In genomic region chr5:142921074-142921459, GRCm38 (mm10) we compare ENCODE assay signal across 8 mouse cellular contexts. TPM values are rescaled to one million over a fixed set of nuclear protein-coding genes. Genes with fewer than 3 reads are reported as not detected.
DNase-seq lines count a peak whose midpoint lies in the region; ATAC-seq and TF ChIP-seq lines count a peak whose summit lies in the region.

No protein-coding gene starts in this region.

- H3K27ac ChIP-seq in forebrain, embryonic 10.5 days, result peak overlapping the region; percentile 32
- H3K27ac ChIP-seq in forebrain, embryonic 14.5 days (ENCODE audit: low read depth, low read length), result no peak overlapping the region
- H3K27ac ChIP-seq in lung, embryonic 14.5 days (ENCODE audit: low read depth), result peak overlapping the region; percentile 78
- no peak overlapping the region for H3K27ac ChIP-seq in limb, embryonic 13.5 days
- peak overlapping the region; percentile 96 for H3K27ac ChIP-seq in small intestine, adult 2 months (ENCODE audit: insufficient read depth, low read depth, low read length)
- no peak overlapping the region for H3K27ac ChIP-seq in hindbrain, embryonic 10.5 days

- H3K4me2 ChIP-seq in forebrain, embryonic 14.5 days (ENCODE audit: low read length), result no peak overlapping the region
- H3K4me2 ChIP-seq in lung, embryonic 14.5 days, result peak overlapping the region; percentile 19; the same call in 1 of the 2 replicates
- H3K4me2 ChIP-seq in limb, embryonic 13.5 days (replicated peaks), result no peak overlapping the region

- H3K36me3 ChIP-seq in forebrain, embryonic 10.5 days (replicated peaks), result no peaks in the 10 kb centered on the region
- no peaks in the 10 kb centered on the region for H3K36me3 ChIP-seq in forebrain, embryonic 14.5 days (ENCODE audit: control insufficient read depth, insufficient read depth, low read length)
- H3K36me3 ChIP-seq in lung, embryonic 14.5 days (ENCODE audit: insufficient read depth), result no peaks in the 10 kb centered on the region
- H3K36me3 ChIP-seq in limb, embryonic 13.5 days, result no peaks in the 10 kb centered on the region
- H3K36me3 ChIP-seq in small intestine, adult 2 months (ENCODE audit: control insufficient read depth, insufficient read depth, low read length), result no peaks in the 10 kb centered on the region
- no peaks in the 10 kb centered on the region for H3K36me3 ChIP-seq in hindbrain, embryonic 10.5 days

- DNase-seq in forebrain, embryonic 10.5 days (ENCODE audit: extremely low spot score, low spot score), result no peak
- DNase-seq in forebrain, embryonic 14.5 days (ENCODE audit: low spot score), result no peak
- DNase-seq in lung, embryonic 14.5 days, result no peak
- no peak for DNase-seq in lung, adult 18-20 months
- no peak for DNase-seq in hindbrain, embryonic 10.5 days (ENCODE audit: low spot score)
- no peak for DNase-seq in thymus, postnatal 10 days (ENCODE audit: low spot score in 2 of 2)

- H3K9me3 ChIP-seq in forebrain, embryonic 10.5 days, result 0 out of 2 replicates have a peak, but pooled peaks cover 3% of the 10 kb centered on the region
- no peaks in the 10 kb centered on the region for H3K9me3 ChIP-seq in forebrain, embryonic 14.5 days (replicated peaks; ENCODE audit: control insufficient read depth, low read length)
- H3K9me3 ChIP-seq in lung, embryonic 14.5 days (ENCODE audit: low read depth, low read length), result no peaks in the 10 kb centered on the region
- H3K9me3 ChIP-seq in limb, embryonic 13.5 days, result no peaks in the 10 kb centered on the region
- H3K9me3 ChIP-seq in hindbrain, embryonic 10.5 days, result no peaks in the 10 kb centered on the region

- H3K4me3 ChIP-seq in forebrain, embryonic 10.5 days, result no peak overlapping the region
- H3K4me3 ChIP-seq in forebrain, embryonic 14.5 days (ENCODE audit: low read depth, low read length), result no peak overlapping the region
- no peak overlapping the region for H3K4me3 ChIP-seq in lung, embryonic 14.5 days (ENCODE audit: low read depth, low read length)
- no peak overlapping the region for H3K4me3 ChIP-seq in limb, embryonic 13.5 days
- H3K4me3 ChIP-seq in small intestine, adult 2 months (ENCODE audit: low read depth, low read length), result no peak overlapping the region
- no peak overlapping the region for H3K4me3 ChIP-seq in hindbrain, embryonic 10.5 days

- peaks cover 16% of the 10 kb centered on the region for H3K4me1 ChIP-seq in forebrain, embryonic 10.5 days
- H3K4me1 ChIP-seq in forebrain, embryonic 14.5 days (ENCODE audit: control insufficient read depth, insufficient read depth, low read length), result no peaks in the 10 kb centered on the region
- H3K4me1 ChIP-seq in lung, embryonic 14.5 days (ENCODE audit: insufficient read depth), result peaks cover 11% of the 10 kb centered on the region; the same call in 1 of the 2 replicates
- H3K4me1 ChIP-seq in limb, embryonic 13.5 days, result peaks cover 8% of the 10 kb centered on the region
- peaks cover 26% of the 10 kb centered on the region for H3K4me1 ChIP-seq in small intestine, adult 2 months (ENCODE audit: control insufficient read depth, insufficient read depth, insufficient read length, low read length)
- peaks cover 16% of the 10 kb centered on the region for H3K4me1 ChIP-seq in hindbrain, embryonic 10.5 days (replicated peaks)

- 83% methylated on average over 6 of the region's 6 CpGs for WGBS in forebrain, embryonic 10.5 days
- WGBS in forebrain, embryonic 14.5 days, result 76% methylated on average over 6 of the region's 6 CpGs
- 49% methylated on average over 6 of the region's 6 CpGs for WGBS in lung, embryonic 14.5 days
- 70% methylated on average over 6 of the region's 6 CpGs for WGBS in limb, embryonic 13.5 days
- WGBS in small intestine, adult 2 months, result 19% methylated on average over 6 of the region's 6 CpGs
- 80% methylated on average over 6 of the region's 6 CpGs for WGBS in hindbrain, embryonic 10.5 days

- no peak for TF ChIP-seq CTCF in lung, embryonic 14.5 days (IDR thresholded peaks at IDR 0.05; ENCODE audit: low read depth)
- no peak; the same call in 1 of the 2 replicates for TF ChIP-seq CTCF in small intestine, adult 2 months (IDR thresholded peaks at IDR 0.05; ENCODE audit: extremely low read depth, insufficient read length, insufficient replicate concordance, low read depth, low read length)

- H3K9ac ChIP-seq in forebrain, embryonic 14.5 days (ENCODE audit: low read length), result no peak overlapping the region
- peak overlapping the region; percentile 13; the same call in 1 of the 2 replicates for H3K9ac ChIP-seq in lung, embryonic 14.5 days
- no peak overlapping the region for H3K9ac ChIP-seq in limb, embryonic 13.5 days

- ATAC-seq in forebrain, embryonic 14.5 days, result no peak
- ATAC-seq in lung, embryonic 14.5 days (ENCODE audit: insufficient read depth), result 0 out of 2 replicates have a peak, but pooled peaks have one; percentile 3
- peak; percentile 36; the same call in 1 of the 2 replicates for ATAC-seq in limb, embryonic 13.5 days (ENCODE audit: low FRiP score, low read depth)

- TF ChIP-seq POLR2A in small intestine, adult 2 months (IDR thresholded peaks at IDR 0.05; ENCODE audit: low read depth, low read length), result no peak

- H3K27me3 ChIP-seq in forebrain, embryonic 10.5 days (ENCODE audit: poor library complexity, severe bottlenecking), result no peaks in the 10 kb centered on the region
- no peaks in the 10 kb centered on the region for H3K27me3 ChIP-seq in forebrain, embryonic 14.5 days (replicated peaks; ENCODE audit: control insufficient read depth, insufficient read depth, low read length)
- H3K27me3 ChIP-seq in lung, embryonic 14.5 days (ENCODE audit: insufficient read depth, low read length), result no peaks in the 10 kb centered on the region
- H3K27me3 ChIP-seq in limb, embryonic 13.5 days, result no peaks in the 10 kb centered on the region
- H3K27me3 ChIP-seq in small intestine, adult 2 months (ENCODE audit: control insufficient read depth, insufficient read depth, low read length), result no peaks in the 10 kb centered on the region
- no peaks in the 10 kb centered on the region for H3K27me3 ChIP-seq in hindbrain, embryonic 10.5 days (ENCODE audit: insufficient read depth, poor library complexity, severe bottlenecking)

RNA-seq across cellular contexts. Expression of gene Actb, which starts 14.5 kb away (rescaled TPM):
- 12,867 and 12,868 TPM in 2 replicates for polyA plus RNA-seq in forebrain, embryonic 10.5 days (2016; fragmentation: Nextera tagmentation; extraction: Ambion mirVana)
- 18,122 and 18,216 TPM in 2 replicates for polyA plus RNA-seq in forebrain, embryonic 14.5 days (2014; fragmentation: Nextera tagmentation; extraction: Ambion mirVana)
- 16,801 and 17,929 TPM in 2 replicates for polyA plus RNA-seq in lung, embryonic 14.5 days (2014; fragmentation: Nextera tagmentation; extraction: Ambion mirVana)
- polyA plus RNA-seq in limb, embryonic 13.5 days (2015; fragmentation: Nextera tagmentation; extraction: Ambion mirVana), result 15,880 and 15,896 TPM in 2 replicates
- 4,701 and 11,894 TPM in 2 replicates for polyA plus RNA-seq in small intestine, adult 2 months (2012; rRNA removed)
- polyA plus RNA-seq in hindbrain, embryonic 10.5 days (2016; fragmentation: Nextera tagmentation; extraction: Ambion mirVana), result 14,349 and 15,462 TPM in 2 replicates

RNA-seq across cellular contexts. Expression of gene Fbxl18, which starts 25.8 kb away (rescaled TPM):
- polyA plus RNA-seq in forebrain, embryonic 10.5 days (2016; fragmentation: Nextera tagmentation; extraction: Ambion mirVana), result 24.2 and 25.1 TPM in 2 replicates
- polyA plus RNA-seq in forebrain, embryonic 14.5 days (2014; fragmentation: Nextera tagmentation; extraction: Ambion mirVana), result 14.5 and 20.8 TPM in 2 replicates
- 11.2 and 11.8 TPM in 2 replicates for polyA plus RNA-seq in lung, embryonic 14.5 days (2014; fragmentation: Nextera tagmentation; extraction: Ambion mirVana)
- polyA plus RNA-seq in limb, embryonic 13.5 days (2015; fragmentation: Nextera tagmentation; extraction: Ambion mirVana), result 14.1 and 16.1 TPM in 2 replicates
- 17.0 and 28.4 TPM in 2 replicates for polyA plus RNA-seq in small intestine, adult 2 months (2012; rRNA removed)
- polyA plus RNA-seq in hindbrain, embryonic 10.5 days (2016; fragmentation: Nextera tagmentation; extraction: Ambion mirVana), result 23.8 and 24.2 TPM in 2 replicates

RNA-seq across cellular contexts. Expression of gene Fscn1, which starts 39.1 kb away (rescaled TPM):
- polyA plus RNA-seq in forebrain, embryonic 10.5 days (2016; fragmentation: Nextera tagmentation; extraction: Ambion mirVana), result 676 and 689 TPM in 2 replicates
- 477 and 560 TPM in 2 replicates for polyA plus RNA-seq in forebrain, embryonic 14.5 days (2014; fragmentation: Nextera tagmentation; extraction: Ambion mirVana)
- 331 and 347 TPM in 2 replicates for polyA plus RNA-seq in lung, embryonic 14.5 days (2014; fragmentation: Nextera tagmentation; extraction: Ambion mirVana)
- polyA plus RNA-seq in limb, embryonic 13.5 days (2015; fragmentation: Nextera tagmentation; extraction: Ambion mirVana), result 421 and 428 TPM in 2 replicates
- 12.3 and 15.0 TPM in 2 replicates for polyA plus RNA-seq in small intestine, adult 2 months (2012; rRNA removed)
- 757 and 846 TPM in 2 replicates for polyA plus RNA-seq in hindbrain, embryonic 10.5 days (2016; fragmentation: Nextera tagmentation; extraction: Ambion mirVana)

Comparison
In these comparisons a context has a peak if more than half of its experiments do, and no peak if none do; other contexts are left out.
1. H3K27ac ChIP-seq: peak in forebrain, embryonic 10.5 days (single experiment), lung, embryonic 14.5 days (single experiment) and small intestine, adult 2 months (single experiment); none in forebrain, embryonic 14.5 days (single experiment), limb, embryonic 13.5 days (single experiment) and hindbrain, embryonic 10.5 days (single experiment).
2. RNA of gene Fscn1, which starts 39.1 kb away (polyA plus RNA-seq): 757 to 846 TPM in hindbrain, embryonic 10.5 days, 676 to 689 TPM in forebrain, embryonic 10.5 days, 477 to 560 TPM in forebrain, embryonic 14.5 days, 421 to 428 TPM in limb, embryonic 13.5 days and 331 to 347 TPM in lung, embryonic 14.5 days; 12.3 to 15.0 TPM in small intestine, adult 2 months; every median in the first group is over 10 times any median in the second.